Mouse (Mus musculus): ENCODE measurements at regions not wholly inside any gene's neighbourhood (a gene's known extent, or its start where the extent isn't known, plus 50 kb on each side); places are given as distances from the start of the nearest gene placed in this dataset.
A peak's percentile ranks its signal among the peaks of the same experiment; 100 is the strongest.

GRCm38 (mm10) chr19:30289721-30290120 lies 57.0 kb downstream of the Mbl2 start:
- DNase-seq, result no peak

- DNase-seq, result peak; percentile 30
These were observed 62.5 kb downstream of the Mbl2 start for GRCm38 (mm10) chr19:30295263-30295704.

- no peak for DNase-seq
These were observed 63.3 kb downstream of the Mbl2 start for GRCm38 (mm10) chr19:30296024-30296423.

- DNase-seq, result no peak
These were observed 66.8 kb downstream of the Mbl2 start for GRCm38 (mm10) chr19:30299536-30299935.

- no peak for DNase-seq
These were observed 69.5 kb downstream of the Mbl2 start for GRCm38 (mm10) chr19:30302281-30302680.

GRCm38 (mm10) chr19:30306379-30306778 lies 73.6 kb downstream of the Mbl2 start:
- DNase-seq, result peak; percentile 14

GRCm38 (mm10) chr19:30306919-30307318 lies 74.2 kb downstream of the Mbl2 start:
- DNase-seq, result no peak

GRCm38 (mm10) chr19:30317314-30317713 lies 84.6 kb downstream of the Mbl2 start:
- no peak for DNase-seq

GRCm38 (mm10) chr19:30327693-30328092 lies 95.0 kb downstream of the Mbl2 start:
- no peak for DNase-seq

GRCm38 (mm10) chr19:30328886-30329285 lies 96.1 kb downstream of the Mbl2 start:
- no peak for DNase-seq

- DNase-seq, result no peak
These were observed 98.0 kb downstream of the Mbl2 start for GRCm38 (mm10) chr19:30330792-30331191.

GRCm38 (mm10) chr19:30331850-30332249 lies 99.1 kb downstream of the Mbl2 start:
- no peak for DNase-seq

GRCm38 (mm10) chr19:30344401-30344800 lies 111.7 kb downstream of the Mbl2 start:
- DNase-seq, result no peak

- no peak for DNase-seq
These were observed 116.2 kb downstream of the Mbl2 start for GRCm38 (mm10) chr19:30348924-30349323.

GRCm38 (mm10) chr19:30354981-30355380 lies 122.2 kb downstream of the Mbl2 start:
- no peak for DNase-seq

- no peak for DNase-seq
These were observed 126.2 kb downstream of the Mbl2 start for GRCm38 (mm10) chr19:30358961-30359360.

- DNase-seq, result no peak
These were observed 139.2 kb downstream of the Mbl2 start for GRCm38 (mm10) chr19:30371901-30372300.

- no peak for DNase-seq
These were observed 147.0 kb downstream of the Mbl2 start for GRCm38 (mm10) chr19:30379767-30380166.

- no peak for DNase-seq
These were observed 147.9 kb downstream of the Mbl2 start for GRCm38 (mm10) chr19:30380515-30381206.

- no peak for DNase-seq
These were observed 155.7 kb downstream of the Dkk1 start for GRCm38 (mm10) chr19:30393791-30394190.

- DNase-seq, result no peak
These were observed 142.5 kb downstream of the Dkk1 start for GRCm38 (mm10) chr19:30406943-30407342.

GRCm38 (mm10) chr19:30419556-30420280 lies 129.7 kb downstream of the Dkk1 start:
- no peak for DNase-seq

GRCm38 (mm10) chr19:30425627-30426026 lies 123.8 kb downstream of the Dkk1 start:
- no peak for DNase-seq

GRCm38 (mm10) chr19:30427484-30427883 lies 122.0 kb downstream of the Dkk1 start:
- DNase-seq, result peak; percentile 36

Data from right cerebral cortex, postnatal 14 days (tissue).